In the genomic region with DNA sequence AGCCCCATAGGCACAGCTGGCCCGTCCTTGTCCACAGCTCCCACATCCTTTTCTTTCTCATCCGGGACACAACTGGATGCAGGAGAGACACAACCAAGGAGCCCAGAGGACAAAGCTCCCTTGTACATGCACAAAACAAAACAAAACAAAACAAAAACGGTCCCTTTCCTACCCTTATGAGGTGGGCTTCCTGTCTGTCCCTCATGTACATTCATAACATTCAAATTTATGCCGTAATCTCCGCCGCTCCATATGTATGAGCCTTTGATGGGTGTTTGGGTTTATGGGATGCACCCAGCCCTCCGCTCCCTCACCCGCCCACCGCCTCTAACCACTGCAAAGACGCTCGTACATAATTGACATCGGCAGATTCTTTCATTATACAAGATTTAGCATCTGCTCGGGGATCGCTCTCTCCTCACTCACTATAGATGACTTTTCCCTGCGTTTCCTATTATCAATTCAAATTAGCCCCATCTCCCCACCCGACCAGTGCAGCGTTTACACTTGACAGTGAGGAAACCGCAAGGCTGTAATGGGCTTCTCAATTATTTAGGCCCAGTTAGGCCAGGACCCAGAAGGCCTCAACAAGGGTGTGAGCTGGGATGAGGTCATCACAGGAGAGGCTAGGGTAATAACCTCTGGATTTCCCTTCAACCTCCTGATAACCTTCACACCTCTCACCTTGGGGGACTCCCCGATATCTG, we compare ENCODE assay signal across 13 mouse cellular contexts. TPM values are rescaled to one million over a fixed set of nuclear protein-coding genes. Genes with fewer than 3 reads are reported as not detected.
DNase-seq lines count a peak whose midpoint lies in the region; ATAC-seq lines count a peak whose summit lies in the region.
"Had no signal": no experiment of that assay in that cellular context is flagged by ENCODE, and none has a peak within 500 bp of the region (broad histone marks: within the 10 kb centered on the region; RNA-seq: fewer than 3 reads in every experiment).

No protein-coding gene starts in this region.

- 63% methylated on average over 19 of the region's 19 CpGs for WGBS in kidney, embryonic 15.5 days
- 69% methylated on average over 19 of the region's 19 CpGs for WGBS in kidney, embryonic 16.5 days
- WGBS in hindbrain, embryonic 10.5 days, result 45% methylated on average over 19 of the region's 19 CpGs
- 26% methylated on average over 19 of the region's 19 CpGs for WGBS in midbrain, embryonic 12.5 days
- WGBS in kidney, embryonic 14.5 days, result 63% methylated on average over 19 of the region's 19 CpGs

- H3K4me1 ChIP-seq in kidney, embryonic 15.5 days, result peaks cover 48% of the 10 kb centered on the region
- H3K4me1 ChIP-seq in kidney, embryonic 16.5 days (ENCODE audit: insufficient read depth, low read length), result peaks cover 38% of the 10 kb centered on the region
- peaks cover 39% of the 10 kb centered on the region for H3K4me1 ChIP-seq in hindbrain, embryonic 10.5 days (replicated peaks)
- peaks cover 39% of the 10 kb centered on the region for H3K4me1 ChIP-seq in midbrain, embryonic 12.5 days
- peaks cover 34% of the 10 kb centered on the region for H3K4me1 ChIP-seq in kidney, embryonic 14.5 days (ENCODE audit: control insufficient read depth, insufficient read depth, low read length)

- ATAC-seq in kidney, embryonic 15.5 days (replicated peaks; ENCODE audit: low FRiP score), result no peak
- no peak for ATAC-seq in kidney, embryonic 16.5 days (ENCODE audit: low FRiP score, low TSS enrichment)
- peak; percentile 71 for ATAC-seq in midbrain, embryonic 12.5 days (ENCODE audit: low FRiP score, low read depth)
- ATAC-seq in erythroid progenitor cell, adult 5-6 weeks (replicated peaks; ENCODE audit: low FRiP score, poor library complexity, severe bottlenecking), result no peak
- no peak for ATAC-seq in kidney, embryonic 14.5 days (ENCODE audit: low FRiP score, low TSS enrichment)

- peaks cover 6% of the 10 kb centered on the region; the same call in 1 of the 2 replicates for H3K27me3 ChIP-seq in kidney, embryonic 15.5 days
- H3K27me3 ChIP-seq in kidney, embryonic 16.5 days (ENCODE audit: insufficient read depth, low read length), result no peaks in the 10 kb centered on the region
- H3K27me3 ChIP-seq in hindbrain, embryonic 10.5 days (ENCODE audit: insufficient read depth, poor library complexity, severe bottlenecking), result peaks cover 91% of the 10 kb centered on the region
- H3K27me3 ChIP-seq in midbrain, embryonic 12.5 days, result peaks cover 85% of the 10 kb centered on the region
- H3K27me3 ChIP-seq in kidney, embryonic 14.5 days (ENCODE audit: control insufficient read depth, insufficient read depth, low read length), result no peaks in the 10 kb centered on the region

- peak overlapping the region; percentile 52; the same call in 1 of the 2 replicates for H3K27ac ChIP-seq in kidney, embryonic 15.5 days
- no peak overlapping the region for H3K27ac ChIP-seq in kidney, embryonic 16.5 days (ENCODE audit: low read length)
- H3K27ac ChIP-seq in hindbrain, embryonic 10.5 days, result peak overlapping the region; percentile 73
- peak overlapping the region; percentile 85 for H3K27ac ChIP-seq in midbrain, embryonic 12.5 days (replicated peaks)
- H3K27ac ChIP-seq in kidney, embryonic 14.5 days (ENCODE audit: low read depth, low read length), result no peak overlapping the region
- H3K27ac ChIP-seq: embryonic facial prominence, embryonic 13.5 days; heart, embryonic 15.5 days; lung, embryonic 15.5 days had no signal

- H3K36me3 ChIP-seq in kidney, embryonic 15.5 days, result no peaks in the 10 kb centered on the region
- H3K36me3 ChIP-seq in kidney, embryonic 16.5 days (ENCODE audit: insufficient read depth, low read length), result no peaks in the 10 kb centered on the region
- H3K36me3 ChIP-seq in hindbrain, embryonic 10.5 days, result no peaks in the 10 kb centered on the region
- no peaks in the 10 kb centered on the region for H3K36me3 ChIP-seq in midbrain, embryonic 12.5 days
- H3K36me3 ChIP-seq in kidney, embryonic 14.5 days (ENCODE audit: control insufficient read depth, insufficient read depth, low read length), result no peaks in the 10 kb centered on the region
- H3K36me3 ChIP-seq: embryonic facial prominence, embryonic 13.5 days; heart, embryonic 15.5 days; lung, embryonic 15.5 days had no signal

- H3K9ac ChIP-seq in kidney, embryonic 15.5 days, result no peak overlapping the region
- no peak overlapping the region for H3K9ac ChIP-seq in kidney, embryonic 16.5 days (replicated peaks; ENCODE audit: low read length)
- H3K9ac ChIP-seq in midbrain, embryonic 12.5 days (replicated peaks), result no peak overlapping the region
- H3K9ac ChIP-seq in kidney, embryonic 14.5 days (ENCODE audit: low read depth, low read length), result no peak overlapping the region

- no peaks in the 10 kb centered on the region for H3K9me3 ChIP-seq in kidney, embryonic 15.5 days (replicated peaks)
- no peaks in the 10 kb centered on the region for H3K9me3 ChIP-seq in kidney, embryonic 16.5 days (ENCODE audit: low read length)
- no peaks in the 10 kb centered on the region for H3K9me3 ChIP-seq in hindbrain, embryonic 10.5 days
- no peaks in the 10 kb centered on the region for H3K9me3 ChIP-seq in midbrain, embryonic 12.5 days
- H3K9me3 ChIP-seq in kidney, embryonic 14.5 days (ENCODE audit: control insufficient read depth, low read length), result no peaks in the 10 kb centered on the region
- H3K9me3 ChIP-seq: embryonic facial prominence, embryonic 13.5 days; heart, embryonic 15.5 days; lung, embryonic 15.5 days had no signal

- H3K4me3 ChIP-seq in kidney, embryonic 15.5 days (replicated peaks), result no peak overlapping the region
- no peak overlapping the region for H3K4me3 ChIP-seq in kidney, embryonic 16.5 days (ENCODE audit: low read length)
- peak overlapping the region; percentile 32; the same call in 1 of the 2 replicates for H3K4me3 ChIP-seq in hindbrain, embryonic 10.5 days
- H3K4me3 ChIP-seq in midbrain, embryonic 12.5 days, result 0 out of 2 replicates have a peak overlapping the region, but pooled peaks have one; percentile 7
- no peak overlapping the region for H3K4me3 ChIP-seq in kidney, embryonic 14.5 days (ENCODE audit: low read length)

- no peak for DNase-seq in hindbrain, embryonic 10.5 days (ENCODE audit: low spot score)
- DNase-seq in retina, embryonic 14.5 days (ENCODE audit: low spot score), result peak; percentile 48
- no peak for DNase-seq in kidney, adult 11 months
- DNase-seq: adrenal gland, adult 8-10 months; thymus, postnatal 4 days had no signal

- H3K4me2 ChIP-seq in kidney, embryonic 15.5 days, result no peak overlapping the region
- no peak overlapping the region for H3K4me2 ChIP-seq in kidney, embryonic 16.5 days (replicated peaks; ENCODE audit: low read depth, low read length)
- H3K4me2 ChIP-seq in midbrain, embryonic 12.5 days (replicated peaks), result peak overlapping the region; percentile 45
- no peak overlapping the region for H3K4me2 ChIP-seq in kidney, embryonic 14.5 days (replicated peaks; ENCODE audit: low read depth, low read length)

RNA-seq across cellular contexts. Expression of a gene that starts 51.5 kb away (rescaled TPM):
- polyA plus RNA-seq in kidney, embryonic 15.5 days (2015; fragmentation: Nextera tagmentation; extraction: Ambion mirVana), result 47.8 and 49.3 TPM in 2 replicates
- 53.7 and 54.3 TPM in 2 replicates for polyA plus RNA-seq in kidney, embryonic 16.5 days (2015; fragmentation: Nextera tagmentation; extraction: Ambion mirVana)
- 48.0 and 48.1 TPM in 2 replicates for polyA plus RNA-seq in hindbrain, embryonic 10.5 days (2016; fragmentation: Nextera tagmentation; extraction: Ambion mirVana)
- polyA plus RNA-seq in midbrain, embryonic 12.5 days (2016; fragmentation: Nextera tagmentation; extraction: Ambion mirVana), result 56.5 and 58.7 TPM in 2 replicates
- total RNA-seq in erythroid progenitor cell, adult 5-6 weeks (2015; ENCODE audit: low replicate concordance), result 130 and 155 TPM in 2 replicates
- 235 and 268 TPM in 2 replicates for total RNA-seq in erythroid progenitor cell, adult 5-6 weeks (2017; ENCODE audit: low replicate concordance)
- polyA plus RNA-seq in kidney, embryonic 14.5 days (2014; fragmentation: Nextera tagmentation; extraction: Ambion mirVana), result 41.6 and 54.9 TPM in 2 replicates

Comparison
In these comparisons a context has a peak if more than half of its experiments do, and no peak if none do; other contexts are left out.
1. H3K27ac ChIP-seq: peak in kidney, embryonic 15.5 days (single experiment), hindbrain, embryonic 10.5 days (single experiment) and midbrain, embryonic 12.5 days (single experiment); none in kidney, embryonic 16.5 days (single experiment) and kidney, embryonic 14.5 days (single experiment).
2. H3K4me3 ChIP-seq: peak in hindbrain, embryonic 10.5 days (single experiment) and midbrain, embryonic 12.5 days (single experiment); none in kidney, embryonic 15.5 days (single experiment), kidney, embryonic 16.5 days (single experiment) and kidney, embryonic 14.5 days (single experiment).